Mouse (Mus musculus) heart, postnatal 36 days (tissue): Measurements from ENCODE around the gene Tet2. TPM values are rescaled to one million over a fixed set of nuclear protein-coding genes. Genes with fewer than 3 reads are reported as not detected.

Source experiments
- DNase-seq, 2 experiments: peaks; one replicate each; pipeline ENCODE4 v3.0.0; 2021 to 2022
- intact Hi-C: fragments of 180-260 bp; cut with DNase I; formaldehyde crosslinking; loops from one replicate; pipeline ENCODE4 v1.15.1; 2025
- microRNA-seq, 2 experiments: library from miRNA; unstranded; fragments of <30 nt; microRNA quantifications; one replicate each; pipeline ENCODE4 v1.2.0; 2021; ENCODE audit warnings: borderline number of aligned reads in 2 of 2
- total RNA-seq, 2 experiments: library from RNA; stranded (reverse); gene quantifications; 2 replicates each; pipeline ENCODE4 v1.2.3; 2021

Gene Tet2
- total RNA-seq, 2 experiments from 2014 or later = 17.0 to 22.7 TPM

DNA sequence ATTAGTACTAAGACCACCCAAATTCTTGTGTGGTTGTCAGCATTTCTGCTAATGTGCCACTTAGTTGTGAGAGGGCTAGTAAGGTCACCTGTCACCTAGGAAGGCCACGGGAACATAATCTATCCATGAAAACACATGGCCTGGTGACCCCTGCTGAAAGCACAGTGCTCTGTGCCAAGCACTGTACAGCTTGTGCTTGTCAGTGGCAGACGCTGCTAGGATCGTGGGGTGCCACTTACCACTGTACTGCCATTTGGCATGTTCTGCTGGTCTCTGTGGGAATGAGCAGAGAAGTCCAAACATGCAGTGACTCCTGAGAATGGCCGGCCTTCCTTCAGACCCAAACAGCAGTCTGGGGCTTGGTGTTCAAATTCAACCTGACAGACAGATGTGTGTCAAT, 73.8 kb downstream of the Tet2 start:
- DNase-seq = no peak
- intact Hi-C loops = no loop called here

DNA sequence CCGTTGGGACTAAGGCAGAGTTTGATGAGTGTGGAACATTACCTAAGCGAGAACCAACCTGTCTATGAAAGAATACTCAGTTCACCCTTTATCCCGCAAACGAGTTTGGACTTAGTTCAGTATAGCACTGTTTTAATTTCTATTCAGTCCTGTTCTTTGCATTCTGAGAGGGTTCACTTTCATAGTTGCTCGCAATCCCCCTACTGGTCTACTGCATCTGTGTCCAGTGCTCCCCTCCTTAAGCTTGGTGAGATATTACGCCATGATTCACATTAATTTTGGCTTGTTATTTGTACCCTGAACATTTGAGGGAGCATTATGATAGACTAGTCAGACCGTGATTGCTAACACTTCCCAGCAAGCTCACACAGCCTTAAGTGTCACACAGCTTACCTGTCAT, 76.1 kb downstream of the Tet2 start:
- intact Hi-C loops = no loop called here
- DNase-seq = no peak

DNA sequence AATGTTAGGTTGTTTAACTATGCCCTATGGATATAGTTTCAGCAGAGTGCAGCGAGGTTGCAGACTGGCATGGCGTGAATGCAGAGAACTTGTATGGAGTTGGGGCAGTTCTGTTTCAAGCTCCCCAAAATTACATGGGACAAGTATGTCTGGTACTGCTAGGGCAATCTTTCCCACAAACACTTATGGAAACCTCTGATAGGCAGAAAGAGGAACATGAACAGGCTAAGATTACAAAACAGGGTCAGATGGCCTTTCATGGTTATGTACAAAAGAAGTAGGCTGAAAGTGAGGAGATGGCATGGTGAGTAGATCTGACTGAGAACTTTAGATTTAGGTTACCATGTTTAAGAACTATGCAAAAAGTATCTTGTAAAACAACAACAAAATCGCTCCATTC, 81.7 kb downstream of the Tet2 start:
- intact Hi-C loops = no loop called here

DNA sequence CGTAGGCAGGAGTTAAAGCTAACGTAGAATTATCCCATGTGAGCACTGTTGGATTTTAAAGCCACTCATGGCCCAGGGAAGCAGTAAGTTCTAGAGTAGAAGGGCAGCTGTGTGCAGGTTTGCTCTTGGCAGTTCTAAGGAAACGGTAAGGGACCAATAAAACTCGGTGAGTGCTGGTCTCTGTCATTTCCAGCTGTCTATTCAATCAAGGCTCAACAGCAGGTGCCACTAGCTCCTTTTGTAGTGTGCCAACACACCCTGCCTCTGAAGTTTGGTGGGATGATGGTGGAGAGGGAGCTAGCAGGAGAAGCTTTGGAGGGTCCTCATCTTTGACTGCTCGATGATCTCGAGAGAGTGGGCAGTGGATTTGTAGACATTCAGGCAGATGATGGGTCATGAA, 82.5 kb downstream of the Tet2 start:
- intact Hi-C loops = no loop called here
- DNase-seq = no peak

More for the DNA sequence above, 81.7 kb downstream of the Tet2 start:
- no peak for DNase-seq

GRCm38 (mm10) chr3:133462059-133462458, 82.9 kb downstream of the Tet2 start:
- no peak for DNase-seq
- intact Hi-C loops = no loop called here

DNA sequence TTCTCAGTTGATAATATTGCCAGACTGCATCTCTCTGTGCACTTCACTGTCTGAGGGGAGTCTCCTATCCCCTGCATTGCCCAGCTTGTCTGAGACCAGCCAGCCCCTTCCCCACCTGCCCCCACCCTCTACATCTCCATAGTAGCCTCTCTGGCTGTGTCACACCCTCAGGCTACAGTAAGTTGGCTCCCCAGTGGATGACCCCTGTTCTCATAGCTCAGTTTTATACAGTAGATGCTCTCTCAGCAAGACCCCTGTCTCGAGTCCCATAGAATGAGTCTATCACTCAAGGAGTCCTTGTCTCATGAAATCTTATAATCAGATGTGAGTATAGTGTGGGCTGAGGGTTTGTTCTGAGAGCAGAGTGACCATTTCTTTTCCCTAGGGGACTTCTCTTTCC, 85.8 kb downstream of the Tet2 start:
- no peak for DNase-seq
- intact Hi-C loops = no loop called here

DNA sequence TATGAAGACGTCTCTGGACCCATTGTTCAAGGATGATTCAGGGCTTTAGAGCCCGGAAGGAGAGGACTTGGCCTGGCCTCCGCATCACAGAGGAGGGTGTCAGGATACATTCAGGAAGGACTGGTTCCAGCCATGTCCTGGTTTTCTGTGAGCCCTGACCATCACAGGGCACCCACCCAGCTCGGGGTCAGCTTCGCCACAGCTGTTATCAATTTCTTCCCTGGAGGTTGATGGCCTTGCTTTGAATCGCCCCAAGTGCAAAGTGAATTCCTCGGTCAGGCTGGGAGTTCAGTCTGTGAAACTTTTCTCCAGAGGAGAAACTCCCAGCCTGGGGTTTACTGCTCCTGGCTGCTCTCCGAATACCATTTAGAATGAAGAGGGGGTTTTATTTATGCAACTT, 91.0 kb downstream of the Tet2 start:
- no peak for DNase-seq
- intact Hi-C loops = no loop called here

- no peak for DNase-seq
- intact Hi-C loops = no loop called here
Observed at GRCm38 (mm10) chr3:133436919-133437320, 108.0 kb downstream of the Tet2 start.

- DNase-seq = no peak
- intact Hi-C loops = no loop called here
Observed at GRCm38 (mm10) chr3:133436279-133436860, 108.6 kb downstream of the Tet2 start.

- intact Hi-C loops = no loop called here
- DNase-seq = no peak
Observed at GRCm38 (mm10) chr3:133435774-133436148, 109.2 kb downstream of the Tet2 start.

GRCm38 (mm10) chr3:133435141-133435773, 109.7 kb downstream of the Tet2 start:
- no peak for DNase-seq
- intact Hi-C loops = no loop called here

DNA sequence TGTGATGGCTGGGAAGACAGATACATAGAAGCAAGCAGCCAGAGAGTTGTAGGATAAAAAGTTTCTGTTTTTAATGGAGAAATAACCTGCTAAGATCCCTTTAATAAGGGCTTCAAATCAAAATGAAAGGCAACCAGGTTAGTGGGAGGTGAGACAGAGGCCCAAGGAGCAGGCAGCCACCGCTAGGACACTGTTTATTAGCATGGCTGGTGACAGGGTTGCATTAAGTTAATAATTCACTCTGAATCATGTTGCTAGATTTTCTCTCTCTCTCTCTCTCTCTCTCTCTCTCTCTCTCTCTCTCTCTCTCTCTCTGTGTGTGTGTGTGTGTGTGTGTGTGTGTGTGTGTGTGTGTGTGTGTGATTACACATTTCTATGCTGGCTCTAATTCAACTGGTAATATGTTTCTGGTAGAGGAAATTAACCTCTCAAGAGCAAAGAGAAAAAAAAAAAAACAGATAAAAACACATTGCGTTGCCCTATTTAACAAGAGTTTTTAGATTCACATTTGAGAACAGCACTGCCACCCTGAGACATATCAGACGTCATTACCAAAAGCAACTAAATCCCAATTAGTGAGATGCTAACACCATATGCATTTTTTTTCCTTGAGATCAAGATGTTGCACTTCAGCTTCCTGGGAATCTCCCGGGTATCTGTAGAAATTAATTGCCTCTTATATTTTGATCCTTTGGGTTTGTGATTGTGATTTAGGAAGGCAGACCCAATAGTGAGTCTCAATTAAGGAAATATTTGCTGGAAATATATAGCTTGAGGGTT, 115.4 kb downstream of the Tet2 start:
- intact Hi-C loops = no loop called here
- no peak for DNase-seq

DNA sequence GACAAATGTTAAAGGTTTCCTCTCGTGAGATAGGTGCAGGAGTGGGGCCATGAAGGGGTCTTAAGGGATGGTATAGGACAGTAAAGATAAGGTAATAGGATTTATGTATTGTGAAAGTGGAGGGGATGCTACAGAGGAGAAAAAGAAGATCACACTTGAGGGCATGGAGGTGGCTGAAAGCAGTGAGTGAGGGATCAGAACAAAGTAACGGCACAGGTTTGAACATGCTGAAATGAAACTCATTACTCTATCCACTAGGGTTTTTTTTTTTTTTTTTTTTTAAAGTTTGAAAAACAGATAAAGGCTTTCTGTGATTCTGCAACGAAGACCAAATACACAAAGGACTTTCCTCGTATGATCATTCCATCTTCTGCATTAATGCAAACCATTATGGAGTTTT, 116.9 kb downstream of the Tet2 start:
- no peak for DNase-seq
- intact Hi-C loops = no loop called here

DNA sequence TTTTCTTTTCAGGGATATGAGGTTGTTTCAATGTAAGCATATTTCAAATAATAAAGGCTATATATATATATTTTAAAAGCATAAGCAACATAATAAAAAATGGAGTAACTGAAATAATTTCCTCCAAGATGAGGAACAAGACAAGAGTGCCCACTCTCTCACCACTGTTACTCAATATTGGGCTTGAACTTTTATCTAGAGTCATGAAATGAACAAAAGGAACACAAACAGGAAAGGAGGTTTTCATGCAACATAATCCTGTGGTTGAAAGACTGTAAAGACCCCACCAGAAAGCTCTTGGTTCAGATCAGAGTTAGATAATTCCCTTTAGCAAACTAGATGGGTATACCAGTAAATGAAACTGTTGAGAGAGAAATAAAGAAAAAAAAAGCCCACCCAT, 121.9 kb downstream of the Tet2 start:
- no peak for DNase-seq
- intact Hi-C loops = no loop called here

- intact Hi-C loops = no loop called here
- DNase-seq = no peak
Observed at GRCm38 (mm10) chr3:133414747-133415146, 130.2 kb downstream of the Tet2 start.

Small RNAs within 50 kb of the gene (microRNA-seq; reads per million reads assigned to microRNA genes)
- 0 reads per million in 2 experiments for gene Gm25042

Other genes with a start within 250 kb of the Tet2 start
- gene Ppa2, start 235.0 kb downstream of the Tet2 start, total RNA-seq = 100 to 1,000 TPM; 138 to 145 TPM